Mouse (Mus musculus) limb, embryonic 15.5 days (tissue): ENCODE measurements around the gene Rcc1l. TPM values are rescaled to one million over a fixed set of nuclear protein-coding genes. Genes with fewer than 3 reads are reported as not detected.

Experiments used
- ATAC-seq: fragments of 200-750 bp; cut with Nextera tagmentation; 2 replicates; pipeline ENCODE4 v1.8.0; 2017; ENCODE audit warnings: low read depth, moderate TSS enrichment; ENCODE audit not compliant: insufficient number of reproducible peaks, low FRiP score, low TSS enrichment
- H3K27ac ChIP-seq: fragments of 300-500 bp; sonication (generic); 2 replicates; pipeline ENCODE4 v1.5.1; 2015; ENCODE audit warnings: moderate library complexity, mild to moderate bottlenecking, inconsistent platforms
- H3K27me3 ChIP-seq: fragments of 300-500 bp; sonication (generic); 2 replicates; pipeline ENCODE4 v1.6.1; 2015; ENCODE audit warnings: inconsistent platforms
- H3K36me3 ChIP-seq: fragments of 300-500 bp; sonication (generic); 2 replicates; pipeline ENCODE4 v1.6.1; 2015; ENCODE audit warnings: inconsistent platforms
- H3K4me1 ChIP-seq: fragments of 300-500 bp; sonication (generic); 2 replicates; pipeline ENCODE4 v1.6.1; 2015; ENCODE audit warnings: inconsistent platforms
- H3K4me2 ChIP-seq: fragments of 300-500 bp; sonication (generic); 2 replicates; pipeline ENCODE4 v1.6.1; 2015; ENCODE audit warnings: mild to moderate bottlenecking, inconsistent platforms
- H3K4me3 ChIP-seq: fragments of 300-500 bp; sonication (generic); 2 replicates; pipeline ENCODE4 v1.5.1; 2015; ENCODE audit warnings: mild to moderate bottlenecking, inconsistent platforms
- H3K9ac ChIP-seq: fragments of 300-500 bp; sonication (generic); 2 replicates; pipeline ENCODE4 v1.6.1; 2015; ENCODE audit warnings: inconsistent platforms
- H3K9me3 ChIP-seq: fragments of 300-500 bp; sonication (generic); 2 replicates; pipeline ENCODE4 v1.6.1; 2016; ENCODE audit warnings: inconsistent platforms
- WGBS: fragments of 180-500 bp; shearing (Covaris S2); methylation state at CpG from one replicate; pipeline ENCODE4 v1.1.7; 2015; 5-methylcytosine and 5-hydroxymethylcytosine counted together
- polyA plus RNA-seq: library from polyadenylated mRNA; unstranded; fragments of >200 nt; fragmentation: Nextera tagmentation; extraction: Ambion mirVana; gene quantifications from 2 replicates; pipeline ENCODE4 v1.2.1, GENCODE M21; 2015

Rcc1l gene
- polyA plus RNA-seq, 1 experiment from 2014 or later, result 30.3 TPM

- no peak for ATAC-seq
- peaks cover 44% of the 10 kb centered on the region for H3K36me3 ChIP-seq
These were observed 38.6 kb downstream of the Rcc1l start for GRCm38 (mm10) chr5:134137933-134138332.

GRCm38 (mm10) chr5:134136022-134136421 lies 40.6 kb downstream of the Rcc1l start:
- H3K9ac ChIP-seq, result no peak overlapping the region
- no peak for ATAC-seq
- no peak overlapping the region for H3K4me2 ChIP-seq
- no peaks in the 10 kb centered on the region for H3K4me1 ChIP-seq
- H3K27ac ChIP-seq, result no peak overlapping the region
- no peaks in the 10 kb centered on the region for H3K9me3 ChIP-seq
- 93% methylated on average over 12 of the region's 12 CpGs for WGBS
- H3K4me3 ChIP-seq, result no peak overlapping the region
- H3K27me3 ChIP-seq, result no peaks in the 10 kb centered on the region
- peaks cover 46% of the 10 kb centered on the region for H3K36me3 ChIP-seq

More at GRCm38 (mm10) chr5:134137933-134138332, 38.6 kb downstream of the Rcc1l start:
- no peaks in the 10 kb centered on the region for H3K4me1 ChIP-seq
- H3K27me3 ChIP-seq, result no peaks in the 10 kb centered on the region
- no peak overlapping the region for H3K4me3 ChIP-seq
- no peaks in the 10 kb centered on the region for H3K9me3 ChIP-seq
- no peak overlapping the region for H3K4me2 ChIP-seq
- H3K27ac ChIP-seq, result no peak overlapping the region
- no peak overlapping the region for H3K9ac ChIP-seq
- 78% methylated on average over 5 of the region's 5 CpGs for WGBS

GRCm38 (mm10) chr5:134131586-134131985 lies 45.0 kb downstream of the Rcc1l start:
- 54% methylated on average over 4 of the region's 4 CpGs for WGBS
- H3K9me3 ChIP-seq, result no peaks in the 10 kb centered on the region
- ATAC-seq, result no peak

GRCm38 (mm10) chr5:134126232-134126631 lies 50.3 kb downstream of the Rcc1l start:
- no peaks in the 10 kb centered on the region for H3K9me3 ChIP-seq
- no peak overlapping the region for H3K4me2 ChIP-seq
- ATAC-seq, result no peak
- no peaks in the 10 kb centered on the region; the same call in 1 of the 2 replicates for H3K4me1 ChIP-seq
- no peaks in the 10 kb centered on the region for H3K27me3 ChIP-seq
- 90% methylated on average over 2 of the region's 2 CpGs for WGBS
- H3K27ac ChIP-seq, result no peak overlapping the region
- H3K36me3 ChIP-seq, result peaks cover 12% of the 10 kb centered on the region
- no peak overlapping the region for H3K9ac ChIP-seq
- H3K4me3 ChIP-seq, result no peak overlapping the region

More at GRCm38 (mm10) chr5:134131586-134131985, 45.0 kb downstream of the Rcc1l start:
- H3K27ac ChIP-seq, result no peak overlapping the region
- H3K9ac ChIP-seq, result no peak overlapping the region
- no peaks in the 10 kb centered on the region; the same call in 1 of the 2 replicates for H3K4me1 ChIP-seq
- H3K4me2 ChIP-seq, result no peak overlapping the region
- peaks cover 34% of the 10 kb centered on the region for H3K36me3 ChIP-seq
- no peaks in the 10 kb centered on the region for H3K27me3 ChIP-seq
- H3K4me3 ChIP-seq, result no peak overlapping the region

- WGBS, result 75% methylated on average over 6 of the region's 6 CpGs
- ATAC-seq, result no peak
- Histone ChIP-seq H3K4me2 (no peak overlapping the region), H3K36me3 (peaks cover 14% of the 10 kb centered on the region), H3K4me3 (no peak overlapping the region), H3K9me3 (no peaks in the 10 kb centered on the region), H3K27ac (no peak overlapping the region), H3K9ac (no peak overlapping the region), H3K4me1 (no peaks in the 10 kb centered on the region), H3K27me3 (no peaks in the 10 kb centered on the region)
These were observed 52.7 kb downstream of the Rcc1l start for GRCm38 (mm10) chr5:134123846-134124245.

- Histone ChIP-seq H3K9me3 (no peaks in the 10 kb centered on the region), H3K4me1 (no peaks in the 10 kb centered on the region), H3K36me3 (peaks cover 11% of the 10 kb centered on the region), H3K4me2 (no peak overlapping the region), H3K4me3 (no peak overlapping the region), H3K27ac (no peak overlapping the region), H3K9ac (no peak overlapping the region), H3K27me3 (no peaks in the 10 kb centered on the region)
- ATAC-seq, result no peak
- WGBS, result 88% methylated on average over 4 of the region's 4 CpGs
These were observed 54.7 kb downstream of the Rcc1l start for GRCm38 (mm10) chr5:134121893-134122259.

GRCm38 (mm10) chr5:134121138-134121892 lies 55.3 kb downstream of the Rcc1l start:
- Histone ChIP-seq H3K4me3 (no peak overlapping the region), H3K36me3 (peaks cover 7% of the 10 kb centered on the region; the same call in 1 of the 2 replicates), H3K27me3 (no peaks in the 10 kb centered on the region), H3K4me1 (no peaks in the 10 kb centered on the region), H3K9me3 (no peaks in the 10 kb centered on the region), H3K9ac (no peak overlapping the region), H3K27ac (no peak overlapping the region), H3K4me2 (no peak overlapping the region)
- WGBS, result 64% methylated on average over 9 of the region's 9 CpGs
- ATAC-seq, result no peak

- Histone ChIP-seq H3K36me3 (peaks cover 7% of the 10 kb centered on the region; the same call in 1 of the 2 replicates), H3K4me2 (no peak overlapping the region), H3K9me3 (no peaks in the 10 kb centered on the region), H3K27me3 (no peaks in the 10 kb centered on the region), H3K9ac (no peak overlapping the region), H3K4me1 (no peaks in the 10 kb centered on the region), H3K27ac (peak overlapping the region; percentile 22; the same call in 1 of the 2 replicates), H3K4me3 (no peak overlapping the region)
- WGBS, result 82% methylated on average over 3 of the region's 3 CpGs
- no peak for ATAC-seq
These were observed 56.4 kb downstream of the Rcc1l start for GRCm38 (mm10) chr5:134120135-134120534.

GRCm38 (mm10) chr5:134119481-134120120 lies 57.0 kb downstream of the Rcc1l start:
- no peaks in the 10 kb centered on the region for H3K27me3 ChIP-seq
- peak overlapping the region; percentile 22; the same call in 1 of the 2 replicates for H3K27ac ChIP-seq
- H3K4me3 ChIP-seq, result no peak overlapping the region
- H3K4me2 ChIP-seq, result no peak overlapping the region
- no peak overlapping the region for H3K9ac ChIP-seq
- H3K9me3 ChIP-seq, result no peaks in the 10 kb centered on the region
- ATAC-seq, result 0 out of 2 replicates have a peak, but pooled peaks have one; percentile 27
- no peaks in the 10 kb centered on the region for H3K4me1 ChIP-seq
- 48% methylated on average over 10 of the region's 10 CpGs for WGBS
- H3K36me3 ChIP-seq, result peaks cover 7% of the 10 kb centered on the region; the same call in 1 of the 2 replicates

GRCm38 (mm10) chr5:134118798-134119407 lies 57.7 kb downstream of the Rcc1l start:
- 89% methylated on average over 15 of the region's 15 CpGs for WGBS
- H3K9me3 ChIP-seq, result no peaks in the 10 kb centered on the region
- no peak overlapping the region for H3K4me3 ChIP-seq
- no peaks in the 10 kb centered on the region for H3K27me3 ChIP-seq
- H3K36me3 ChIP-seq, result peaks cover 7% of the 10 kb centered on the region; the same call in 1 of the 2 replicates
- no peak overlapping the region for H3K9ac ChIP-seq
- no peak overlapping the region for H3K27ac ChIP-seq
- no peaks in the 10 kb centered on the region for H3K4me1 ChIP-seq
- ATAC-seq, result no peak
- H3K4me2 ChIP-seq, result no peak overlapping the region

GRCm38 (mm10) chr5:134115639-134116259 lies 60.8 kb downstream of the Rcc1l start:
- 91% methylated on average over 7 of the region's 7 CpGs for WGBS
- H3K4me1 ChIP-seq, result no peaks in the 10 kb centered on the region
- H3K4me2 ChIP-seq, result no peak overlapping the region
- H3K27me3 ChIP-seq, result no peaks in the 10 kb centered on the region
- ATAC-seq, result no peak
- no peak overlapping the region for H3K4me3 ChIP-seq
- no peak overlapping the region for H3K27ac ChIP-seq
- peaks cover 17% of the 10 kb centered on the region for H3K36me3 ChIP-seq
- H3K9me3 ChIP-seq, result no peaks in the 10 kb centered on the region
- no peak overlapping the region for H3K9ac ChIP-seq
